Mouse (Mus musculus) C3H10T1/2 (cell line): ENCODE data around the gene Olfr1373. TPM values are rescaled to one million over a fixed set of nuclear protein-coding genes. Genes with fewer than 3 reads are reported as not detected.

Experiments used
- polyA plus RNA-seq, 2 experiments: library from polyadenylated mRNA; unstranded; fragments of >200 nt; fragmentation: generic; extraction: Trizol; gene quantifications; one replicate each; pipeline ENCODE4 v1.2.1; 2012; ENCODE audit warnings: missing spikeins in 2 of 2

The Olfr1373 gene
- not detected for polyA plus RNA-seq

DNA sequence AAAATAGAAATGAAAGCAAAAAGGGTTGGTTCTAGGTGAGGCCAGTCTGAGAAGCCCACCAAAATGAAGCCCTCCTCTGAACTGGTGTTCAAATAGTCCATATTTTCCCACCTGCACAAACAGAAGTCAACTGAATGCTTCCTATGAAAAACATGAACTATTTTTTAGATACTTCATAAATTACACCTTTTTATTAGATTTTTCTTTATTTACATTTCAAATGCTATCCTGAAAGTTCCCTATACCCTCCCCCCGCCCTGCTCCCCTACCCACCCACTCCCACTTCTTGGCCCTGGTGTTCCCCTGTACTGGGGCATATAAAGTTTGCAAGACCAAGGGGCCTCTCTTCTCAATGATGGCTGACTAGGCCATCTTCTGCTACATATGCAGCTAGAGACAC is at the start of gene Olfr1373:
TSS of gene Olfr1373 (minus strand) at position 101 of the 400 bp plus-strand sequence.

DNA sequence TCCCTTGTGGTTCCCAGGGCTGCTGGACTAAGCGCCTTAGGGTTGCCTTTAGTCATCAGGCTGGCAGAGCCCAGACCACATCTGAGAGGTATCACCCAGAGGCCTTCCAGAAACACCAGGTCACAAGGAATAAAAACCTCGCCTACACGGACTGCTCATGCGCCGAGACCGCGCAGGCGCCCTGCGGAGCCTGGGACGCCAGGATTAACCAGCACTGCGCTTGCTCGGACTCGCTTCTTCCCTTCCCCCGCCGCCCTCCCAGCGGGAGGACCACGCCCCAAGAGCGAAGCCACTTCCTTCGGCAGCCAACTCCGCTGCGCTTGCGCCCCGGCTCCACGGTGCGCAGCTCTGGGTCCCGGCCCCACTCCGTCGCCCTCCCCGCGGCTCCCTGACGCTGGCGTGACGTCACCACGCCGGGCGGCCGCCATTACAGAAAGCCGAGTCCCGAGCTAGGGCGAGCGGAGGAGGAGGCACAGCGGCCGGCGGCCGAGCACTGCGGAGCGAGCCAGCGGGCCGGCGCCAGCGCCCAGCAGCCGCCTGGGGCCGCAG is 46.9 kb downstream of the Olfr1373 start, which contains the start of gene Ppp2ca:
TSS of gene Ppp2ca (plus strand) at position 284 of the 549 bp plus-strand sequence.

Other genes starting within 250 kb of the Olfr1373 start
- 10 to 100 TPM; 31.2 to 43.5 TPM for gene Cdkn2aipnl, start 177.9 kb downstream of the Olfr1373 start, polyA plus RNA-seq
- 10 to 100 TPM in 1 of 2 experiments, 1 to 10 TPM in 1; 5.7 to 60.8 TPM for gene Ube2b, start 144.8 kb downstream of the Olfr1373 start, polyA plus RNA-seq
- 1 to 10 TPM in 1 of 2 experiments, under 1 TPM in 1; 0.26 to 2.8 TPM for gene Cdkl3, start 141.3 kb downstream of the Olfr1373 start, polyA plus RNA-seq
- gene Ppp2ca, start 46.8 kb downstream of the Olfr1373 start, polyA plus RNA-seq = 10 to 100 TPM in 1 of 2 experiments, 1 to 10 TPM in 1; 8.4 to 39.2 TPM
- gene Olfr1371, start 68.5 kb upstream of the Olfr1373 start, polyA plus RNA-seq = not detected
- gene Skp1a, start 86.5 kb upstream of the Olfr1373 start, polyA plus RNA-seq = 100 to 1,000 TPM in 1 of 2 experiments, 10 to 100 TPM in 1; 28.0 to 188 TPM
- 1 to 10 TPM; 2.7 to 4.8 TPM for gene Tcf7, start 137.5 kb upstream of the Olfr1373 start, polyA plus RNA-seq
- gene Vdac1, start 215.3 kb upstream of the Olfr1373 start, polyA plus RNA-seq = 100 to 1,000 TPM; 220 to 261 TPM